Mouse (Mus musculus) ES-E14 (cell line): Measurements from ENCODE around the gene Lpp.

Experiments used
- CHD2 ChIP-seq: IDR thresholded peaks from 2 replicates; pipeline ENCODE4 v1.6.1; 2014; ENCODE audit warnings: mild to moderate bottlenecking, low read depth, low read length, inconsistent platforms
- HCFC1 ChIP-seq: IDR thresholded peaks from 2 replicates; pipeline ENCODE4 v1.6.1; 2012; ENCODE audit warnings: low read length, inconsistent platforms, borderline replicate concordance; ENCODE audit not compliant: insufficient read depth
- MAFK ChIP-seq: IDR thresholded peaks from 2 replicates; pipeline ENCODE4 v1.6.1; 2014; ENCODE audit warnings: mild to moderate bottlenecking, low read depth, low read length, inconsistent platforms; ENCODE audit not compliant: insufficient read depth
- ZC3H11A ChIP-seq: IDR thresholded peaks from 2 replicates; pipeline ENCODE4 v1.6.1; 2012; ENCODE audit warnings: low read depth, mild to moderate bottlenecking, inconsistent platforms, low read length, borderline replicate concordance

- TF ChIP-seq ZC3H11A (no peak), MAFK (no peak), CHD2 (no peak), HCFC1 (no peak)
Observed at GRCm38 (mm10) chr16:24465633-24466032, 72.3 kb downstream of the Lpp start.
